Mouse (Mus musculus) ovary, postnatal 36 days (tissue): ENCODE data around the gene Sft2d2.

Experiments
- DNase-seq: peaks from one replicate; pipeline ENCODE4 v3.0.0; 2022; ENCODE audit warnings: low spot score, mixed read lengths

The Sft2d2 gene

DNA sequence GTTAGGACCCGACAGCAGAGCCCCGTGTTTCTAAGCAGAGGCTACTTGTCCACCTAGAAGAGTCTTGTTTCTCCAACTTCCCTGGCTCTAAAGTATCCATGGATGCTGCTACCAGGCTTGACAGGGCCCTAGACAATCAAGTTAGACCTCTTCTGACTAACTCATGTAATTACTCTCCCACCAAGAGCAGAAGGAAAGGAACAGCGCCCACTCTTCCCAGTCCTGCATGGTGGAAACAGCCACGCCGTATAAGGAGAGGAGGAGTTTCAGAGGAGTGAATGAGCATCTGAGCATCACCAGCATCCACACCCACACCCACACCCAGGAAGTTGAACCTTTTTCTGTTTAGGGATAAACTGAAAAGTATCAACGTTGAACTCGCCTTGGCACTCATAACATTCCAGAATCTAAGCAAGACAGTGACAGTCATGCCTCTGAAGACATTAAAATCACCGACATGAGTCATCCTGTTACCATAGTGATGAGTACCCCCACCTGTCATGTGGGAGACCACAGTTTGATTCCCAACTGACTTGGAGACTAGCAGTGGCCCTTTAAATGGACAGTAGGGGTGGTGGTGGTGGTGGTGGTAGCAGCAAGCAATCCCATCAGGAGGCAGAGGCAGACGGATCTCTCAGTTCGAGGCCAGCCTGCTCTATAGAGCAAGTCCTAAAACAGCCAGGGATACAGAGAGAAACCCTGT, 3.5 kb downstream of the Sft2d2 start:
- no peak for DNase-seq

DNA sequence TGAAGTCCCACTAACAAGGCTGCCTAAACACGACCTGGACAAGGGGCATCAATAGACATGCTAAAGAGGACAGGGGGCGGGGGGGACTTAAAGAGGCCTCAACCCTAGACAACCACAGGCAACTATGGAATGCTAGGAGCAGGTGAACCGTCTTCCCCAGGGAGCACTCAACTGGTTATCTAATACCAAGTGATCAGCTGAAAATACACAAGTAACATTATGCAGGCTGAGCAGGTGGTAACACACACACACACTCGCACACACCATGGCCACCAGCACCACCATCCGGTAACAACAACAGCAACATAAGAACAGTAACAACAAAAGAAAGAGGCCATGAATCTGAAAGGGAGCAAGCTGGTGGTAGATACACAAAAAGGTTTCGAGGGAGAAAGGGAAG, 4.2 kb downstream of the Sft2d2 start:
- no peak for DNase-seq

DNA sequence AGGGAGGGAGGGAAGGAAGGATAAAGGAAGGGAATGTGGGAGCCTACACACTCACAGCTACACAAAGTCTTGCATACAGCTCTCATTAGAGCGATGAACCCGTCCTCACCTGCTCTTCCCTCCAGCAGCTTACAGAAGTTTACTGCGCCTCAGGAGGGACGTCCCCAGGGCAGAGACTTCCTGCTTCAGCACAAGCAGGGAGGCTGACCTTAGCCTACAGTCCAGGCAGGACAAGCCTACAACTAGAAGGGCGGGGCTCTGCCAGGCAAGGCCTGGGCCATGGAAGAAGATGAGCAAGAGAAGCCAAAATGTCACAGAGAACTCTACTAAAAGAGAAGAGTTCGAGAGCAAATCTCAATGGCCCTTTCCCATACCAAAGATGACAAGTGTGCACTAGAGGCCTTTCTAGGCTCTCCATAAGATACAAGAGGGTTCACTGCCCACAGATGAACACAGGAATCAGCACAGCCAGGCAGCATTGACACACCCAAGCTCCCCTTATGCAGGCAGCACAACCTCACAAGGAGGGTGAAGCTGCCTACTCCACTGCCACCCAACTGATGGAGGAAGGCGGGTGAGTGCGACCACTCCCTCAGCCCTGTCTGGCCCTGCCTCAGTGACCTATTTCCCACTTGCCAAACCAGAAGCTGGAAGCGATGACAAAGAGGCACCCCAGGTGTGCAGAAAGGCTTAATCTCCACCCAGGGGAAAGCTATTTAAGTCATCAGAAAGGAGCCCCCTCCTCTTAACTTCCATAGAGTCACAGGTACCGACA, 5.2 kb downstream of the Sft2d2 start:
- DNase-seq, result no peak

GRCm38 (mm10) chr1:165187357-165187756, 6.9 kb downstream of the Sft2d2 start:
- DNase-seq, result no peak

GRCm38 (mm10) chr1:165186491-165186890, 7.7 kb downstream of the Sft2d2 start:
- no peak for DNase-seq

DNA sequence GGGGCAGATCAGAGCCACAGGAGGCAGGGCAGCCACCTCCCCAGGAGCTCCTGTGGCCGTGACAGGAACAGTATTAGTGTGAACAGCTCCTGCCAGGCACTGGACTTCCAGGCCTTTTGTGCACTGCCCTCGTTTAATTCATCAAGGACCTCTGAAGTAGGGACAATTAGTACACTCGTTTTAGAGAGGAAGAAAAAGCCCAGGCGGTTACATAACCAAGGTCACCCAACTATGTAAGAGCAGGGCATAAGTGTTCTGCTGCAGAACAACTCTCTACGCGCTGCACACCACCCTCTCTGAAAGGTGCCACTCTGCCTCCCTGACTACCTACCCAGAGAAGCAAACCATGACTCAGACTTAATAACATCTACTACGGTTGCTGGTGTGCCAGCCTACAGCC, 9.1 kb downstream of the Sft2d2 start:
- DNase-seq, result no peak

- no peak for DNase-seq
Observed at GRCm38 (mm10) chr1:165184178-165184577, 10.1 kb downstream of the Sft2d2 start.

DNA sequence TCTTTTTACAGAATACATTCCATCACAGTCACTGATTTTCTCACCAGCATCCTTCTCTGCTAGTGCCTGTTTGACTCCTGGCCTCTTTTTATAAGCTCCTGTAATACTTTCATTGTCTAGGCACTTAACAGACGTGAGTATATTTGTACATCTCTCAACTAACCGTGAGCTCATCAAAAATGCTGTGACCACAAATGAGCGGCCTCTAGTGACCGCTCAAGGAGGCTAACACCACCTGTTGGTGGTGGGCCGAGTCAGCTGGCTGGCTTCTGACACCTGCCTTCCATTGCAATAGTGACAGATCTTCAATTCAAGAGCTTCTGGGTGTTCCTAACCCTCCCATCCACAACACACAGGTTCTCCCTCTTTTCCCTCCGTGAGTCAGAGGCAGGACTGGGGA, 10.8 kb downstream of the Sft2d2 start:
- DNase-seq, result no peak

GRCm38 (mm10) chr1:165179321-165179720, 14.9 kb downstream of the Sft2d2 start:
- no peak for DNase-seq

DNA sequence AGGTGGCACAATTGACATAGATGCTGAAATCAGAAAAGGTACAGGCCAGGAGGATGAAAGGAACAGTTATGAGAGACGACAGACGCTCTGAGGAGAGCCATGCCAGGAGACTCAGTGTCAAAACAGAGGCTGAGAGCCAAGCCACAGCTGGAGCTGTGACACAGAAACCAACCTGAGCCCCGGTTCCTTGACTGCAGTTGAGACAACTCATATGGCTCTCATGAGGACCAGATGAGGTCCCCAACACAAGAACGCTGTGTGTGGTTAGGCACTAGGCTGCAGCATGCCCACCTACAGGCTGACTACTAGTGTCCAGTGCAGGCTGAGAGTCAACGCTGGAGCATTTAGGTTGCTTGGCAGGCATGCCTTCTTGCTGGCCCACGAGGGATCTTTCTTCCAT, 16.2 kb downstream of the Sft2d2 start:
- no peak for DNase-seq

- no peak for DNase-seq
Observed at GRCm38 (mm10) chr1:165174059-165174616, 20.1 kb downstream of the Sft2d2 start.

DNA sequence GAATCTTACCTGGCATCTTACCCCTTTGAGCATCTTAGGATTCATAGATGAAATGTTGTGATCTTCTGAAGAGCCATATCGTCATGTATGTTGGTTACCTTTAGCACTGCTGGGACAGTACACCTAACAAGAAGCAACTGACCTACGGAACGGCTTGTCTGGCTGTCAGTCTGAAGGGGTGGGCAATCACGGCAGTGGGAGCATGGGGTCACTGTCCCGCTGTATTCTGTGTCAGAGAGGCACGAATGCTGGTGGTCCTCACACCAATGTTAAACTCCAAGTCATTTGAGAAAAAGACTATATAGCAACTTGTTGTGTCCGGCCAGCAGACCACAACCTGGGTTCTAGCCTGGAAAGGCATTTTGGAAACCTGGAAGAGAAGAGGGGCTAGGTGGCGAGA, 23.0 kb downstream of the Sft2d2 start:
- DNase-seq, result no peak

DNA sequence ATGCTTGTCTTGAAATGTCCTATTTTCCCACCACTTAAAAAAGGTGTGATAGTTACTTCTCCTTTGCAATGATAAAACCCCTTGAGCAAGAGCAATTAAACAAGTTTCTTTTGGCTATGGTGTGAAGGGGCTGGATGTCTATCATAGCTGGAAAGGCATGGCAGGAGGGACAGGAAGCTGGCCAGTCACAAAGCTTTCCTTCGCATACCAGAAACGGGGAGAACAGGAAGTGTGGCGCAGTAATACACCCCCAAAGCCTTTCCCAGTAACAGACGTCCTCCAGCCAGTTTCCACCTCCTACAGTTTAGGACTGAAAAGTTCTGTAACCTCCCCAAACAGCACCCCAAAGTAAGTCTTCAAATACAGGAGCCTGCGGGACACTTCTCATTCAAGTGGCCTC, 24.1 kb downstream of the Sft2d2 start:
- DNase-seq, result no peak

DNA sequence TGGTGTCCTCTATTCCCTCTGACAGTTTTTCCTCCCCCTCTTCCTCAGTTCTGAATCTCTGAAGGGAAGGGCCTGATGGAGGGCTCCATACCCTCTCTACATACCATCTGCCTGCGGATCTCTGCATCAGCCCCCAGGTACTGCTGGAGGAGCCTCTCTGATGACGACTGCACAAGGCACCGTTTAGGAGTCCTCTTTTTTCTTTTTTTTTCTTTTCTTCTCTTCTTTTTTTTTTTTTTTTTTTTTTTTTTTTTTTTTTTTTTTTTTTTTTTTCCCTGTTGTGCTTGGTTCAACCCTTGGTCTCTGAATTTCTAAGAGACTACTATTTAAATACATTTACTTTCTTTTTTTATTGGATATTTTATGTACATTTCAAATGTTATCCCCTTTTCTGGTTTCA, 24.8 kb downstream of the Sft2d2 start:
- DNase-seq, result no peak

GRCm38 (mm10) chr1:165164920-165165319, 29.3 kb downstream of the Sft2d2 start:
- no peak for DNase-seq

DNA sequence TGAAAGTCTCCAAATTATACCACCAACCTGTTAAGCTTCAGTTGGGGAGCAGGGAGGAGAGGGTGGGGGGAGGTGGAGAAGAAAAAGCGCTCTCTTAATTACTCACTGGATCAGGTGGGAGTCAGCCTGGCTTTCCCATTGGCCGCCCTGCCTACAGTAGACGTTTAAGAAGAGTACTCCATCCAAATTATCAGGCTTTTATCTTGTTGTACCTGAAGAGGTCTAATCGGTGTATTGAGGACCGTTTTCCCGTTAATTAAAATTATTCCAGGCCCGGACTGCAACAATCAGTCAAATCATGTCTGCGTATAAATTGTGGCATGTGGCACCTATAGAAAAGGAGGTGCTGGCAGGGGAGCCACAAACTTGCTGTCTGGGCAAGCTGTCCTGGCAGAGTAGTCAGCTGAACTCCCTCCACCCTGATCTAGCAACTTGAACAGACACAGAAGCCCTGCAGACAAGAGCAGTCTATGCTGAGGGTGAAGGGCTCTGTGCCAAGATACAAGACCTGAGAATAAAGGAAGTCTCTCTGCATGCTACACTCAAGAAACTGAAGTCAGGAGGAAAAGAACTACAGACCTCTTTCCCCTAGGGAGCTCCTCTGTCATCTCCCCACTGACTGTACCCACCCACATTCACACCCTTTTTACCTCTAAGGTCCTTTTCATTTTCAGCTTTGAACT, 33.4 kb downstream of the Sft2d2 start, which contains the start of gene Tbx19:
Gene Tbx19, minus strand, starts transcription at position 51 of the 683 bp plus-strand sequence.
- no peak for DNase-seq

GRCm38 (mm10) chr1:165158841-165159240, 35.4 kb downstream of the Sft2d2 start:
- no peak for DNase-seq

DNA sequence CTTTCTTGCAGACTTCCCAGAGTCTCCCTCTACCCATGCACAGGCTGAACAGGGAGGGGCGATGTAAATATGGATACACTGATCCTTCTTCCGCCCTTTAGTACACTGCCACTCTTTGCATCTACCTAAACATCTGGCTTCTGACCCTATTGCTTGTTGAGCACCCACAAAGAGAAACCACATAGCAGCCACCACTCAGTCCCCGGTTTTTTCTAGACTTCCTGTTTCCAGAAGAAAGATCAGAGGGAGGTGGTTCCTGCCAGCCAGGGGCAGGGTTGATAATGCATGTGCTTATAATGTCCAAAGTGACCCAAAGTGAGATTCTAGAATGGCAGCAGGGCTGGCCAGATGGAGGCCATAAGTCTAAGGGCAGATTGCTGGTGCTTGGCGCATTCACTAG, 40.1 kb downstream of the Sft2d2 start:
- DNase-seq, result no peak

- no peak for DNase-seq
Observed at GRCm38 (mm10) chr1:165151216-165151615, 43.0 kb downstream of the Sft2d2 start.

DNA sequence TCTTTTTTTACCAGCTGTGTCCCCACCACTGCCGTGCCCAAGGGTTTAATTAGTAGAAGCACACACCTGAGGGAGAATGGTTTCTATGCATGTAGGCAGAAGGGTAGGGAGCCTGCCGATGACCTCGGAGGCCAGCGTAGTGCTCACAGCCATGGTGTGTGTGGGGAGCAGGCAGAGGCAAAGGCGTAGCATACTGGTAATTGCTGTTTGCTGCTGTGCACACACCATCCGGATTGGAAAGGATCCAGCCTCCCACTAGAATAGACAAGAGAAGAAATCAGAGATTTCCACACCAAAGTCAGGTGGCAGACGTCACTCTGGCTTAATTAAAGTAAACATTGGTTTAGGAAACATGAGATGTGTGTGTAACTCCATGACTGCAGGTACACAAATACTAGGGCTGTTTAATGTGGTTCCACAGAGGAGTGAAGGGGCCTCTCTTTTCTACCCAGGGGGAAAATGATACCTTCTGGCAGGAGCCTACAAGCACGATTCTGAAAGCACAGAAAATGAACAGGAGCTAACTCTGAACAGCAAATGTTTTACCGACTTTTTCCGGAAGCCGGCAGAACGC, 51.8 kb downstream of the Sft2d2 start:
- no peak for DNase-seq

DNA sequence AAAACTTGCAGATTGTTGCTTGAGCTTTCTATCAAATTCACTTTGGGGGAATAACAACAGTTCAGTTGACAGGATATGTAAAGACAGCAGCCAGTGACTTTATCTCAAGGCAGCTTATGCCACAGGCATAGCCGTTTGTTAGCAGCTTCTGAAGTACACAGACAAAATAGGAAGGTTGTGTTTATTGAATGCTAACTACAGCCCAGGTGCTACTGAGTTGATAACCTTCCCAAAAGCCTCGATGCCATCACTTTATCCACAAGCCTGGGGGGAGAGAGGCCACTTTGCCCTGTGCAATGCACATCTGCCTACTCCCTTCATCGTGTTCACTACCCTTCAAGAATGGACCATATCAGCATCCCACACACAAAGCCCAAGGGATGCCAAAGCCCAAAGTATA, 54.0 kb downstream of the Sft2d2 start:
- no peak for DNase-seq

GRCm38 (mm10) chr1:165133858-165134257, 60.4 kb downstream of the Sft2d2 start:
- DNase-seq, result no peak
